Mouse (Mus musculus): ENCODE data around the gene Smyd4. TPM values are rescaled to one million over a fixed set of nuclear protein-coding genes. Genes with fewer than 3 reads are reported as not detected.

Gene Smyd4
- polyA plus RNA-seq, 1 experiment from 2014 or later: 3.1 TPM

DNA sequence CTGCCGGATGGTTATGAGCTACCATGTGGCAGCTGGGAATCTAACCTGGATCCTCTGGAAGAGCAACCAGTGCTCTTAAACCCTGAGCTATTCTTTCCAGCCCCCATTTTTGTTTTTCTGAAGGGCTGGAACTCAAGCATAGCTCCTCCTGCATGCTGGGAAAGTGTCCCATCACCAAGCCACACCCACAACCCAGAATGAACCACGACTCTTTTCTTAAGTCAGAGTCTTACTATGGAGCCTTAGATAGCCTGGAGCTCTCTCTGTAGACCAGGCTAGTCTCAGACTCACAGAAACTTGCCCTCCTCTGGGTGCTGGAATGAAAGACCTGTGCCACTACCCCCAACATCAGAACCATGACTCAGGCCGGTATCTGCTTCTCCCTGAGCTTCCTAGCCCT, 100.3 kb downstream of the Smyd4 start:
- TF ChIP-seq CTCF (IDR thresholded peaks at IDR 0.05; ENCODE audit: low read depth): no peak
- TF ChIP-seq EP300 (IDR thresholded peaks at IDR 0.05; ENCODE audit: low read depth): no peak
- Histone ChIP-seq H3K36me3 (replicated peaks; ENCODE audit: insufficient read depth, low read length) (peaks cover 78% of the 10 kb centered on the region), H3K4me2 (ENCODE audit: low read depth, low read length) (peak overlapping the region; percentile 100), H3K9me3 (ENCODE audit: low read length) (no peaks in the 10 kb centered on the region), H3K4me3 (ENCODE audit: low read depth, low read length) (peak overlapping the region; percentile 50), H3K27ac (ENCODE audit: low read depth) (peak overlapping the region; percentile 92), H3K27me3 (ENCODE audit: insufficient read depth, low read length) (no peaks in the 10 kb centered on the region), H3K4me1 (ENCODE audit: insufficient read depth) (peaks cover 52% of the 10 kb centered on the region), H3K9ac (replicated peaks) (peak overlapping the region; percentile 71)
- no peak for ATAC-seq
- peak; percentile 19 for DNase-seq
- 50% methylated on average over 3 of the region's 3 CpGs for WGBS (ENCODE audit: insufficient replicate concordance)

GRCm38 (mm10) chr11:75449695-75450094, 101.5 kb downstream of the Smyd4 start:
- DNase-seq (peak; percentile 87), ATAC-seq (peak; percentile 49)
- H3K27ac ChIP-seq (ENCODE audit: low read depth): peak overlapping the region; percentile 92
- H3K4me3 ChIP-seq (ENCODE audit: low read depth, low read length): peak overlapping the region; percentile 50
- H3K36me3 ChIP-seq (replicated peaks; ENCODE audit: insufficient read depth, low read length): peaks cover 69% of the 10 kb centered on the region
- peak; percentile 66; the same call in 1 of the 2 replicates for TF ChIP-seq EP300 (IDR thresholded peaks at IDR 0.05; ENCODE audit: low read depth)
- no peak for TF ChIP-seq CTCF (IDR thresholded peaks at IDR 0.05; ENCODE audit: low read depth)
- H3K4me2 ChIP-seq (ENCODE audit: low read depth, low read length): peak overlapping the region; percentile 100
- H3K4me1 ChIP-seq (ENCODE audit: insufficient read depth): peaks cover 59% of the 10 kb centered on the region
- H3K9ac ChIP-seq (replicated peaks): peak overlapping the region; percentile 71
- H3K27me3 ChIP-seq (ENCODE audit: insufficient read depth, low read length): no peaks in the 10 kb centered on the region
- H3K9me3 ChIP-seq (ENCODE audit: low read length): no peaks in the 10 kb centered on the region
- 46% methylated on average over 6 of the region's 7 CpGs for WGBS (ENCODE audit: insufficient replicate concordance)

GRCm38 (mm10) chr11:75450304-75450908, 102.2 kb downstream of the Smyd4 start:
- Histone ChIP-seq H3K27ac (ENCODE audit: low read depth) (peak overlapping the region; percentile 92), H3K4me2 (ENCODE audit: low read depth, low read length) (peak overlapping the region; percentile 100), H3K9me3 (ENCODE audit: low read length) (no peaks in the 10 kb centered on the region), H3K4me1 (ENCODE audit: insufficient read depth) (peaks cover 65% of the 10 kb centered on the region), H3K4me3 (ENCODE audit: low read depth, low read length) (peak overlapping the region; percentile 50), H3K27me3 (ENCODE audit: insufficient read depth, low read length) (no peaks in the 10 kb centered on the region), H3K36me3 (replicated peaks; ENCODE audit: insufficient read depth, low read length) (peaks cover 62% of the 10 kb centered on the region), H3K9ac (replicated peaks) (peak overlapping the region; percentile 71)
- peak; percentile 84 for TF ChIP-seq EP300 (IDR thresholded peaks at IDR 0.05; ENCODE audit: low read depth)
- no peak for TF ChIP-seq CTCF (IDR thresholded peaks at IDR 0.05; ENCODE audit: low read depth)
- DNase-seq: peak; percentile 37
- peak; percentile 63 for ATAC-seq
- 54% methylated on average over 8 of the region's 8 CpGs for WGBS (ENCODE audit: insufficient replicate concordance)

GRCm38 (mm10) chr11:75450936-75451335, 102.7 kb downstream of the Smyd4 start:
- 63% methylated on average over 15 of the region's 15 CpGs for WGBS (ENCODE audit: insufficient replicate concordance)
- Histone ChIP-seq H3K27me3 (ENCODE audit: insufficient read depth, low read length) (no peaks in the 10 kb centered on the region), H3K9ac (replicated peaks) (peak overlapping the region; percentile 71), H3K4me2 (ENCODE audit: low read depth, low read length) (peak overlapping the region; percentile 100), H3K4me3 (ENCODE audit: low read depth, low read length) (peak overlapping the region; percentile 50), H3K4me1 (ENCODE audit: insufficient read depth) (peaks cover 65% of the 10 kb centered on the region), H3K9me3 (ENCODE audit: low read length) (no peaks in the 10 kb centered on the region), H3K36me3 (replicated peaks; ENCODE audit: insufficient read depth, low read length) (peaks cover 56% of the 10 kb centered on the region), H3K27ac (ENCODE audit: low read depth) (peak overlapping the region; percentile 92)
- DNase-seq (peak; percentile 40), ATAC-seq (no peak; the same call in 1 of the 2 replicates)
- TF ChIP-seq CTCF (IDR thresholded peaks at IDR 0.05; ENCODE audit: low read depth) (no peak), EP300 (IDR thresholded peaks at IDR 0.05; ENCODE audit: low read depth) (no peak)

DNA sequence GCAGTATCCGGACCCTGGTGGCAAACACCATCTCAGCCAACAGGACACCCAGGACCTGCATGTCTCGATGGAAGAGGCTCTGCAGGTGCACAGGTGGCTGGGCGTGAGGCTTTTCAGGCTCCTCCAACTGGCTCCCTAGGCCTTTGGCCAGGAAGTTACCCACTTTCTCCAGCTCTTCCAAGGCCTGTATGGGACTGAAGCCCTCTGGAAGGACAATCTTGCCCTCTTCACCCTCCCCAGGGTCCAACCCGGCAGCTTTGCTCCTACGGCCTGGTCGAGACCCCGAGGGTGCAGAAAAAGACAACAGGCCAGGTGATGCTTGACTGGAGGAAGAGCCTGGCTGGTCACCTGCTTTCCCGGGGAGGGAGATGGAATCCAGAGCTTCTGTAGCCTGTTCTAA, 103.8 kb downstream of the Smyd4 start:
- peaks cover 47% of the 10 kb centered on the region for H3K36me3 ChIP-seq (replicated peaks; ENCODE audit: insufficient read depth, low read length)
- H3K27ac ChIP-seq (ENCODE audit: low read depth): peak overlapping the region; percentile 7; the same call in 1 of the 2 replicates
- peak overlapping the region; percentile 71 for H3K9ac ChIP-seq (replicated peaks)
- peaks cover 65% of the 10 kb centered on the region for H3K4me1 ChIP-seq (ENCODE audit: insufficient read depth)
- peak overlapping the region; percentile 50; the same call in 1 of the 2 replicates for H3K4me3 ChIP-seq (ENCODE audit: low read depth, low read length)
- no peak for DNase-seq
- no peak for TF ChIP-seq CTCF (IDR thresholded peaks at IDR 0.05; ENCODE audit: low read depth)
- TF ChIP-seq EP300 (IDR thresholded peaks at IDR 0.05; ENCODE audit: low read depth): no peak
- H3K4me2 ChIP-seq (ENCODE audit: low read depth, low read length): peak overlapping the region; percentile 100
- WGBS (ENCODE audit: insufficient replicate concordance): 90% methylated on average over 8 of the region's 8 CpGs
- no peaks in the 10 kb centered on the region for H3K27me3 ChIP-seq (ENCODE audit: insufficient read depth, low read length)
- ATAC-seq: no peak
- H3K9me3 ChIP-seq (ENCODE audit: low read length): no peaks in the 10 kb centered on the region

DNA sequence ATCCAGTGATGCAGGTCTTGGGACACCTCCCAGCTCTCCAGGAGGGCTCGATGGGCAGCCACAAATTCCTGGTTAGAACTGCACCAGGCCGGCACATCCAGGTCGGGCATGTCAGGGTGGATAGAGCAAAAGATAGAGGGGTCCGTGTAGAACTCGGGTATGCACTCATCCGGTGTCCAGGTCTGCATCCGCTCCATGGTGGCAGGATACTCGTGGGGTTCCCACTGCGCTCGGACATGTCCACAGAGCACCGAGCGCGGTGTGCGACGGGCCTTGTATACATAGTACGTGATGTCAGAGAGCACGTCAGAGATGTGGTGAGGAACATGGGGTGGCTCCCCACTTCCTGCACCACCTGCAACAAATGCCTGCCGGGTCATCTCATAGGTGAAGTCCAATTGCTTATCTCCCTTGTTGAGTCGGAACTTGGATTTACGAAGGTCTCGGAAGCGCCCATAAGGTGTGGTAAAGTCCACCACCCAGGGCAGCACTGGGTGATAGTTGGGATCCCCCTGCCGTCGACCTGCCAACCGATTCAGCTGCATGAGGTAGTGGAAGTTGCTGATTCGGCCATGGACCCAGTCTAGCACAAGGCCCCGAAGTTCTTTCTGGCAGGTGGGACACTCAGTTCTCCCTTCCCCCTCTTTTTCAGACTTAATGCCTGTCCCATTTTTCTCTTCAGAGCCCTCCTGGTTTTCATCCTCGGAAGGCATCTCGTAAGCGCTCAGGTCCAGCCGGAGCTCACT, 104.8 kb downstream of the Smyd4 start:
- Histone ChIP-seq H3K4me2 (ENCODE audit: low read depth, low read length) (peak overlapping the region; percentile 100), H3K4me1 (ENCODE audit: insufficient read depth) (peaks cover 68% of the 10 kb centered on the region), H3K9me3 (ENCODE audit: low read length) (no peaks in the 10 kb centered on the region), H3K27ac (ENCODE audit: low read depth) (0 out of 2 replicates have a peak overlapping the region, but pooled peaks have one; percentile 82), H3K4me3 (ENCODE audit: low read depth, low read length) (peak overlapping the region; percentile 72), H3K36me3 (replicated peaks; ENCODE audit: insufficient read depth, low read length) (peaks cover 38% of the 10 kb centered on the region), H3K9ac (replicated peaks) (peak overlapping the region; percentile 84), H3K27me3 (ENCODE audit: insufficient read depth, low read length) (no peaks in the 10 kb centered on the region)
- TF ChIP-seq CTCF (IDR thresholded peaks at IDR 0.05; ENCODE audit: low read depth) (no peak), EP300 (IDR thresholded peaks at IDR 0.05; ENCODE audit: low read depth) (no peak)
- WGBS (ENCODE audit: insufficient replicate concordance): 90% methylated on average over 31 of the region's 31 CpGs
- no peak for ATAC-seq
- DNase-seq: no peak
